Mouse (Mus musculus) lung, postnatal 14 days (tissue): Measurements from ENCODE around the gene Syndig1.

ENCODE experiments used
- DNase-seq: peaks from one replicate; pipeline ENCODE4 v3.0.0; 2021

Gene Syndig1

DNA sequence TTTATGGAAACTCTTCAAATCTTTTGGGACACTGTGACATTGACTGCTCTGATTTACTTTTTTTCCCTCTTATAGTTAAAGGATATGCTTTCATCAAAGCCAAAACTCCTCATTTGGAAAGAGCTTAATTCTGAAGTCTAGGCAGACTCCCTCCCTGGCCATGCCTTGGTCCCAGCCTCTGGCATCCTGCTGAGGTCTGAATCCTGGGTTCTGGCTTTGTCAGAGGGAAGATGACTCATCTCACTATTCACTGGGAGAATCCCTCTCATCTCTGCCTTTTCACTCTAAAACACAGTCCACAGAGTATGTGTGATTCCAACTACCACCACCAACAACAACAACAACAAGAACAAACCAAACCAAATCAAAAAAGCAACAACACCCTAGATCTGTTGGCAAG is 58.6 kb downstream of the Syndig1 start:
- DNase-seq, result no peak

DNA sequence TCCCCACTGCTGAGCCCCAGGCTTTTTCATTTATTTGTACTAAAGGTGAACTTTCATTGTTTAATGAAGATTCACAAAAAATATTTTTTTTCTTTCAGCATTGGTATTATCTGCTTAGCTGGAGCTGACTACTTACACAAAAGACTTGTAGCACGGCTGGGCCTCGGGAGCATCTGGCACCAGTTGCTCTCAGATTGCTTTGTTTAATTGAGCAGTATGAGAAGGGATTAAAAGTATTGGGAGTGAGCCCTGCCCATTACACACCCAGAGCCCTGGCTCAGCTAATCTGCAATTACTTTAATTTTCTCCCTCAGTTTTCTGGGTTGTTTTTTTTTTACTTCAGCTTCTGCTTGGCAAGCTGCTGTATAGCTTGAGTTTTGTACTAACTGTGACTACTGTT is 62.6 kb downstream of the Syndig1 start:
- no peak for DNase-seq

DNA sequence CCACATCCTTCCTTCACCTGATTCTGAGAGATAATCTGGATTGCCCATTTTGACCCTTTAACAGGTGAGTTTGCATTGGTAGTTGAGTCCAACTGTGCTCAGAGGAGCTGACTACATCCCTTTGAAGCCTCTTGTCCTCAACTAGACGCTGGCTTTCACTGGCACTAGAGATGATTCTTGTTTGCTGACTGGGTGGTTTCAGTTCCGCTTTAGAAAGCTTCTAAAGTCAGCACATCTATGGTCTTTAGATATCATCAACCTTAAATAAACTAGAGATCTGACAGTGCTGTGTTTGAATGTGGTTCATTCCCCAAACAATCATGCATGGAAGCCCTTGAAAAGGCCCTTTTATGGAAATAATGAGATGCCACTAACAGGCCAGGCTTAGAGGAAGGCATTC is 67.3 kb downstream of the Syndig1 start:
- DNase-seq, result no peak

DNA sequence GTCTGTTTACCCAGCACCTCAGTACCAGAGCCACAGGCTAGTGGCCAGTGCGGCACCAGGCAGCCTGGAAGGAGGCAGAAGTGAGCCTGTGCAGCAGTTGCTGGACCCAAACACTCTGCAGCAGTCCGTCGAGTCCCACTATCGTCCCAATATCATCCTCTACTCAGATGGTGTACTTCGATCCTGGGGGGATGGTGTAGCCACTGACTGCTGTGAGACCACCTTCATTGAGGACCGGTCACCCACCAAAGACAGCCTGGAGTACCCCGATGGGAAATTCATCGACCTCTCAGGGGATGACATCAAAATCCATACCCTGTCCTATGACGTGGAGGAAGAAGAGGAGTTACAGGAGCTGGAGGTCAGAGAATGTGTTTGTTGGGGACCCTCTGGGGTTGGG is 70.6 kb downstream of the Syndig1 start:
- DNase-seq, result no peak

- DNase-seq, result no peak
These were observed 71.6 kb downstream of the Syndig1 start for GRCm38 (mm10) chr2:149900606-149901005.

DNA sequence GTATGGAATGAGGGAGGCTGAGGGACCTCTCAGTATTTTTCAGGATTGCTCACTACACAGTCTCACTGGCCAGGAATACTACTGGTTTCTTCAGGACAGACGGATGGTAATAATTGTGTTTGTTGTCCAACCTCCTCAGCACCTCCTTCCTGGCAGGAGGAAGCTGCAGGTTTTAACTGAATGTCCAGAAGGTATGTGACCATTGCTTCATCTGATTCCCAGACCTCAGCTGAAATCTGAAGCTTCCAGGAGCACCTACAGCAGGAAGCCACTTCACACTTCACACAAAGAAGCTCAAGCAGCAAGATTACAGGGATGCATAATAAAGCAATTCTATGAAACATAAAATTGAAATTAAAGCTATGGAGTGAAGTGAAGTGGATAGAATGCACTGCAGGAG is 75.4 kb downstream of the Syndig1 start:
- DNase-seq, result no peak

DNA sequence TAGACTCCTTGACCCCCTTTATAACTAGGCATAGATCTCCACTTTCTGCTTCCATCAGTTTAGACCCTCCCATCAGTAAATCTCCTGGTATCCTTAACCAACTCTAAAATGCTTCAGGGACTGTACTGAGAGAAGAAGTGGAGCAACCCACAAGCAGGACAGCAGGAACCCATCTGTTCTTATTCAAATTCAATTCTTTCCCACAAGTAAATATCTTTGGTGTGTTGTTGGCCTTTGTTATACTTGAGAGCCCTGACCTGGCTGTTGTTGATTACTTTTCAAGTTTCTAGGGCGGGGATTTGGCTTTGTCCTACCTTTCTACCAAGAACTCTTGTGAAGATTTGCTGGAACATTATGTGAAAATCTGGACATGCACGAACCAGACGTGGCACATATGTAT is 77.7 kb downstream of the Syndig1 start:
- DNase-seq, result no peak

- DNase-seq, result no peak
These were observed 88.2 kb downstream of the Syndig1 start for GRCm38 (mm10) chr2:149917162-149917561.

GRCm38 (mm10) chr2:149923561-149923960 is 94.5 kb downstream of the Syndig1 start:
- no peak for DNase-seq

DNA sequence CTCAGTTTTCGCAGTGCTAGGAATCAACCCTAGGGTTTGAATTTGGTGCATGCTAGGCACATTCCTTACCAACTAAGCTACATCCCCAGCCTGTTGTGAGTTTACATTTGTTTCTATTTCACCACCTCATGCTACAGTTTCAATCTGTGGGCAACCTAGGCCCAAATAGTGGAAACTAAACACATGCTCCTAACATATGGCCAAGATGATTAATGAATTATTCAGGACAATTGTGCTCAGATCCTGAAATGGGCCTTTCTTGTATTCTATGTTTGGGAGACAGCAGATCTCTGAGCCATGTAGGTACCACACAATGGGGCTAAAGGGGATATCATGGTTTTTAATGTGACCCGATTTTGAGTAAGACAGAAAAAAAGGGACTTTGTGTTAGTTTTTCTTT is 96.9 kb downstream of the Syndig1 start:
- DNase-seq, result no peak

DNA sequence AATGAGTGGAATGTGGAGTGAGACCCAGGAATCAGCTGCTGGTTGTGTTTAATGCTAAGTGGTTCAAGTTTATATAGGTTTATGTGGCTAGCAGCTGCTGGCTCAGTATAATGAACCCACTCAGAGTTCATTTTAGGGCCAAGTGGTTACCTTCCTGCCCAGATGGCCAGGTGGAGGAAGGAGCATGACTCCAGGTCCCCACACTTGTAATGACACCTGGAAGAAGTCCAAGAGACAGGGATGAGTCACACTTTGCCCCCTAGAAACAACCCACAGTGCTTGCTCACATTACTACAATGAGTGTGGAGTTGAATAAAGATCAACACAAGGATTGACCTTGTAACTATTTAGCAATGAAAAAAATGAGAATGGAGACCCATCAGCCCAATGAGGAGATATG is 98.0 kb downstream of the Syndig1 start:
- no peak for DNase-seq

DNA sequence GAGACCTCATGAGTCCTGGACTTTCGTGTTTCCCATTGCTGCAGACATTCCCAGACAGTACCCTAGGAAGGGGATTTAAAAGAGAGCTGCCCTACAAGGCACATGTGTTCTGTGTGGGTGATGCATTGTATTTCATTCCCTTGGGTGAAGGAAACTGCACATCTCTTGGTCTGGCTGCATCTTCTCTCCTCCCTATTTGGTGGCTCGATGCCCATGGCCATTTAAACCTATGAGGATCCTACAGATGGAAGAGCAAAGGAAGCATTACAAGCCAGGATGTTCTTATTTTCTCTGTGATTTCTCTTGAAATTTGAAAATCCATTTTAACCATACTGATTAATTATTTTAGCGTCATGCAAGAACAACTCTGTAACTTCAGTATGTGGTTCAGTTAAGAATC is 98.5 kb downstream of the Syndig1 start:
- DNase-seq, result no peak

GRCm38 (mm10) chr2:149929986-149930385 is 101.0 kb downstream of the Syndig1 start:
- DNase-seq, result no peak

GRCm38 (mm10) chr2:149931111-149931510 is 102.1 kb downstream of the Syndig1 start:
- DNase-seq, result no peak

DNA sequence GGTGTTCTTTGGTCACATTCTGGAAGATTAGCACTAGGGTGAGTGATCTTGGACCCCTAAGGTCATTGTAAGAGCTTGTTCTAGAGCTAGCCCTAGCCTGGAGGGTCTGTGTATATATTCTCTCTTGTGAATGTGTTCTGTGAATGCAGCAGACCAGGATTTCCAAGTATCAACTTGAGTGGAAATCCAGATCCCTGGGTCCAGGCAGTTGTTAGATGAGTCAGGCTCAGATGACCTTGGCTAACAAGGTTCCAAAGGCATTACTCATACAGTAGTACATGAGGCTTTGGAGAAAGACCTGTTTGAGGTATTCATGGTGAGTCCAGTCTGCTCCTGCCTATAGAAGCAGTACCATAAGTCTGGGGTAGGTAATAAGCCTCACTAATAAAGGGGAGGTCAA is 103.1 kb downstream of the Syndig1 start:
- no peak for DNase-seq

- DNase-seq, result no peak
These were observed 104.4 kb downstream of the Syndig1 start for GRCm38 (mm10) chr2:149933247-149933898.

DNA sequence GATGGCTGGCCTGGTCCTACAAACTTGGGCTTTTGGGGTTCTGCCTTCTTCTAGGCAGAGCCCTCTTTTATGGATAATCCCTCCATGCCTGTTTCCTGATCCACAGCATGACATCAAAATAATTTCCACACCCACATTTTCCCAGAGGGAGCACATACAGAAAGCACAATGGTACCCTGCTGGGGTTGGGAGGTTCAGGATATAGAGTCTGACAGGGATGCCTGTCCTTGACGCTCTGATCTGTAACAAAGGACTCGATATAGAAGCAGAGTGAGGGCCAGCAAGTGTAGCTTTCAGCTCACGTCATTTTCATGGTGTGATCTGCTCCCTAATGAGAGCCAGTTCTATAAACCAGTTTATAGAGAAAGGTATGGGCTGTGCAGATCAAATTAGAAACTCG is 105.1 kb downstream of the Syndig1 start:
- DNase-seq, result no peak

GRCm38 (mm10) chr2:149938829-149939228 is 109.8 kb downstream of the Syndig1 start:
- no peak for DNase-seq

- DNase-seq, result no peak
These were observed 110.6 kb downstream of the Syndig1 start for GRCm38 (mm10) chr2:149939586-149939985.

DNA sequence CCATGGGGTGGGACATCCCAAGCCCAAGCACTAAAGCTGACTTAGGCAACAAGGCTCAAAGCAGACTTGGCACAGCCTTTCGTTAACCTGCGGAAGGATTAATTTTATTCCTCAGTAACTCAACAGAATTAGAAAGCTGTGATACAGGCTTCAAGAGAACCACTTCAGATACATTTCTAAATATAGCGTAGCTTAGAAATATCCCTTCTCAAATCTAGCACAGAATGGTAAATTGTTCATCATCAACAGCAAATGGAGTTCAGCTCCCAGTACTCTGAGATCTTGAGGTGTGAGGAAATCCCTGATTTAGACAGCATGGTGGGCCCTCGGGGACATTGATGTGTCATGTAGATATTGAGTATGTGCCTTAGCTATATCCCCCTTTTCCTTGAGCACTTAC is 121.6 kb downstream of the Syndig1 start:
- DNase-seq, result no peak

DNA sequence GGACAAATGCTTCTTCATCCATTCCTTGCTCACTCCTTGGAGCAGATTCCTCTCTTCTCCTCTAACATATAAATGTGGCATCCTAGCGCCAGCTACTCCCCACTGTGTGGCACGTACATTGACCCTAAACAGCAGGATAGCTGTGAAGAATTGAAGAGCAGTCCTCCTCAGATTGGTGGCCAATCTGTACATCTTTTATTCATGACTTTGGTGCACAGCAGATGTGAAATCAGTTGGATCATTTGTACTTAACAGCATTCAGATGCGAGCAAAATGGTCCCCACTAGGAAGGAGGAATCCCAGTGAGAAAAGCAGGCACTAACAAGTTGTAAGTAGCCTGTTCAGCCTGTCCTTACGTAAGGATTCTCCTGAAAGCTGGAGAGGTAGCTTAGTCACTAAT is 142.0 kb downstream of the Syndig1 start:
- DNase-seq, result no peak

- DNase-seq, result peak; percentile 3
These were observed 144.6 kb downstream of the Syndig1 start for GRCm38 (mm10) chr2:149973583-149973982.

DNA sequence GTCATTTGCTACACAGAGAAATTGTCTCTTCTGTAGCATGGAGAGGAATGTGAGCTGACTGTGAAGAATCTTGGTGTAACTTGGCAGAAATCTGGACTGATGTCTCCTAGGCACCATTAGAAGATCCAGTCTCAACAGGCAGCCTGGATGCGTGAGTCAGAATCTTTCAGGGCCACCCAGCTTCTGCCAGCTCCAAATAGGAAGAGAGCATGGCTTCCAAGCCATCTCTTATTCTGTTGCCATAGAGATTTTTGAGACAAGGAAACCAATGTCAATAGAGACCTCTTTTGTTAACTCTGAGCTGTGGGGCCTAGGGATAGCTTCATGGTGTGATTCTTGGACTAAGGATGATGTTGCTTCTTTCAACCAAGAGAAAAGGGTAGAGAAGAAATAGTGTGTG is 151.4 kb downstream of the Syndig1 start:
- DNase-seq, result no peak

- no peak for DNase-seq
These were observed 153.5 kb downstream of the Syndig1 start for GRCm38 (mm10) chr2:149982466-149982865.

- no peak for DNase-seq
These were observed 154.1 kb downstream of the Syndig1 start for GRCm38 (mm10) chr2:149983107-149983506.

- DNase-seq, result no peak
These were observed 158.6 kb downstream of the Syndig1 start for GRCm38 (mm10) chr2:149987610-149988009.
